Comparison of ENCODE assay signal across 8 mouse cellular contexts in the genomic region with DNA sequence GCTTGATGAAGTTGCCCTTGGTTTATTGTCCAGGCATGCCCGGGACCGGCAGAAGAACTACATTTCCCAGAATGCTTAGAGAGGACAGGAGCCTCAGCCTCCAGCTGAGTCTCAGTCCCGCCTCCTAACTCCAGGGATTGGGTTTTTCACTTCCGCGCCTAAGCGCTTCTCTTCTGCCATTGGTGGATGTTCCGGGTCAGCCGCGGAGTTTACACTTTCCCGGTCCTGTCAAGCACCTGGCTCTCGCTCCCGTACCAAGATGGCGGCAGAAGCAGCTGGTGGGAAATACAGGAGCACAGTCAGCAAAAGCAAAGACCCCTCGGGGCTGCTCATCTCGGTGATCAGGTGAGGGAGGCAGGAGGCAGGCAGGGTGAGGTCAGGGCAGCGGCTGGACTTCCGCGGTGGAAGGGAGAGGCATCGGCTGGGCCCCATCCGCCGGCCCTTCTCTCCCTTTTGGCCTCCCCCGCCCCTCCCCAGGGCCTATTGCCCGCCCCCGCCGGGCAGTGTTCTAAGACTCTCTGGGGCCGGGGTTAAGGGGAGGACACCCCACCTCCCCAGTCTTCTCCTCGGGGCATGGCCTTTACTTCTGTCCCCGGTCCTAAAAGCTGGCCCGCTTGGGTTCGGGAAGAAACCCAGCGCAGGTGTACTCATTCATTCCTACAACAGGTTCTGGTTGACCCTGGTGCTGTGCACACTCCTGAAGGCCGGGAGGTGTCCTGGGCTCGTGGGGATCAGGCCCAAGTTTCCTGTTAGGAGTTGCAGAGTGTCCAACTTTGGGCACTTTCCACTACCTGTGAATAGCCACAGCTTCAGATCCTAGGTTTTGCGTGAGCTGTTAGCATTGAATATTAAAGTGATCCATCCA. TPM values are rescaled to one million over a fixed set of nuclear protein-coding genes. Genes with fewer than 3 reads are reported as not detected.
DNase-seq lines count a peak whose midpoint lies in the region; ATAC-seq and TF ChIP-seq lines count a peak whose summit lies in the region.

Gene Exoc4 (plus strand): TSS at position 192 of the 865 bp plus-strand sequence.

- 1% methylated on average over 33 of the region's 34 CpGs for WGBS in forebrain, embryonic 15.5 days
- 2% methylated on average over 34 of the region's 34 CpGs for WGBS in lung, adult 2 months

- H3K4me1 ChIP-seq in ES-E14 (ENCODE audit: control insufficient read depth in 2 of 2, insufficient read depth in 2 of 2, low read length in 2 of 2, poor library complexity in 1 of 2) = peaks cover 2 to 7% of the 10 kb centered on the region in 2 experiments; a peak in 2 of 4 replicates
- H3K4me1 ChIP-seq in forebrain, embryonic 15.5 days = peaks cover 29% of the 10 kb centered on the region
- 0 out of 2 replicates have a peak, but pooled peaks cover 2% of the 10 kb centered on the region for H3K4me1 ChIP-seq in lung, adult 2 months (ENCODE audit: control insufficient read depth, insufficient read depth, low read length)

- in situ Hi-C loops in ES-E14 (cut with MboI; ENCODE audit: low sequenced_read_pairs in 2 of 2, unreplicated experiment in 2 of 2) = no loop called here

- intact Hi-C loops in heart, postnatal 25 days (cut with DNase I) = loop anchor here (1.0 to 5.0 kb wide), 2 partner anchors 187 to 928 kb away; partner anchors contain the start of gene Slc35b4

- no peak for TF ChIP-seq CTCF in lung, adult 2 months (IDR thresholded peaks at IDR 0.05; ENCODE audit: insufficient read depth, low read length)

- H3K27ac ChIP-seq in ES-E14 (ENCODE audit: insufficient read depth, low read depth, low read length, poor library complexity, severe bottlenecking) = peak within 1 kb of the TSS; percentile 78
- H3K27ac ChIP-seq in forebrain, embryonic 15.5 days (replicated peaks) = peak within 1 kb of the TSS; percentile 62

- peak within 1 kb of the TSS; percentile 98 for H3K9ac ChIP-seq in ES-E14 (ENCODE audit: insufficient read depth, low read depth, low read length, poor library complexity, severe bottlenecking)
- H3K9ac ChIP-seq in forebrain, embryonic 15.5 days (replicated peaks) = peak within 1 kb of the TSS; percentile 93

- no peaks in the 10 kb centered on the region for H3K36me3 ChIP-seq in ES-E14 (ENCODE audit: control insufficient read depth, insufficient read depth, low read length, poor library complexity, severe bottlenecking)
- H3K36me3 ChIP-seq in forebrain, embryonic 15.5 days = no peaks in the 10 kb centered on the region

- peak; percentile 100 for ATAC-seq in forebrain, embryonic 15.5 days (replicated peaks)
- ATAC-seq in neutrophil, adult 5-6 weeks (ENCODE audit: extremely low read depth, insufficient number of reproducible peaks, low FRiP score, poor library complexity, severe bottlenecking) = peak; percentile 100

- no peaks in the 10 kb centered on the region for H3K9me3 ChIP-seq in ES-E14 (ENCODE audit: control insufficient read depth, insufficient read depth, low read depth, low read length)
- no peaks in the 10 kb centered on the region for H3K9me3 ChIP-seq in forebrain, embryonic 15.5 days

- H3K4me3 ChIP-seq in ES-E14 (ENCODE audit: insufficient read depth in 1 of 2, low read depth in 1 of 2, low read length in 2 of 2, poor library complexity in 1 of 2, severe bottlenecking in 1 of 2) = peak within 1 kb of the TSS; percentile 93 to 98
- peak within 1 kb of the TSS; percentile 81 for H3K4me3 ChIP-seq in forebrain, embryonic 15.5 days
- peak within 1 kb of the TSS; percentile 99 for H3K4me3 ChIP-seq in lung, adult 2 months (replicated peaks; ENCODE audit: extremely low read depth, low read depth, low read length)

- peak within 1 kb of the TSS; percentile 88 for H3K4me2 ChIP-seq in forebrain, embryonic 15.5 days (replicated peaks)

- peak; percentile 55; the same call in 1 of the 2 replicates for TF ChIP-seq POLR2A in lung, adult 2 months (IDR thresholded peaks at IDR 0.05; ENCODE audit: borderline replicate concordance, extremely low read depth, low read depth, low read length)

- H3K27me3 ChIP-seq in forebrain, embryonic 15.5 days = no peaks in the 10 kb centered on the region

- DNase-seq in ES-E14 (ENCODE audit: low read depth, low spot score) = peak; percentile 95
- DNase-seq in cerebellum, adult 11-12 months = peak; percentile 96
- DNase-seq in heart, postnatal 25 days (ENCODE audit: low spot score) = peak; percentile 94
- DNase-seq in layer of hippocampus, adult 18-20 months (ENCODE audit: low spot score in 2 of 2) = peak; percentile 96 to 98
- DNase-seq in lung, adult 2 months = peak; percentile 89
- DNase-seq in thymus, adult 18-20 months = peak; percentile 92 to 96

TF ChIP-seq in ES-E14, 5 proteins besides CTCF, POLR2A, EP300 and RAD21:
- TF ChIP-seq ZNF384 (IDR thresholded peaks at IDR 0.05; ENCODE audit: low read depth, low read length) (no peak), ZC3H11A (IDR thresholded peaks at IDR 0.05; ENCODE audit: borderline replicate concordance, low read depth, low read length) (no peak), MAFK (IDR thresholded peaks at IDR 0.05; ENCODE audit: insufficient read depth, low read depth, low read length) (peak; percentile 85), HCFC1 (IDR thresholded peaks at IDR 0.05; ENCODE audit: borderline replicate concordance, insufficient read depth, low read length) (peak; percentile 95), CHD2 (IDR thresholded peaks at IDR 0.05; ENCODE audit: low read depth, low read length) (peak; percentile 62; the same call in 1 of the 2 replicates)
TF ChIP-seq in ES-E14: peak in this region for 3.

RNA-seq across cellular contexts. Expression of gene Exoc4, which starts in this region (rescaled TPM):
- 99.3 and 150 TPM in 2 replicates for total RNA-seq in ES-E14 (2012; rRNA removed)
- 59.0 and 61.4 TPM in 2 replicates for polyA plus RNA-seq in forebrain, embryonic 15.5 days (2015; fragmentation: Nextera tagmentation; extraction: Ambion mirVana)
- 10 to 100 TPM; 37.7 to 38.8 TPM for total RNA-seq in heart, postnatal 25 days (2021)
- 10 to 100 TPM; 82.7 to 87.8 TPM for total RNA-seq in layer of hippocampus, adult 18-20 months (2021)
- polyA plus RNA-seq in lung, adult 2 months (2012; rRNA removed) = 7.1 and 11.1 TPM in 2 replicates
- total RNA-seq in neutrophil, adult 5-6 weeks (2017) = 54.0 and 54.8 TPM in 2 replicates

Comparison
In these comparisons a context has a peak if more than half of its experiments do, and no peak if none do; other contexts are left out.
1. Peak in every context shown above with its lines: DNase-seq, ATAC-seq, H3K4me3 ChIP-seq and H3K27ac ChIP-seq.